Mouse (Mus musculus): ENCODE measurements around the gene Fer1l5.

DNA sequence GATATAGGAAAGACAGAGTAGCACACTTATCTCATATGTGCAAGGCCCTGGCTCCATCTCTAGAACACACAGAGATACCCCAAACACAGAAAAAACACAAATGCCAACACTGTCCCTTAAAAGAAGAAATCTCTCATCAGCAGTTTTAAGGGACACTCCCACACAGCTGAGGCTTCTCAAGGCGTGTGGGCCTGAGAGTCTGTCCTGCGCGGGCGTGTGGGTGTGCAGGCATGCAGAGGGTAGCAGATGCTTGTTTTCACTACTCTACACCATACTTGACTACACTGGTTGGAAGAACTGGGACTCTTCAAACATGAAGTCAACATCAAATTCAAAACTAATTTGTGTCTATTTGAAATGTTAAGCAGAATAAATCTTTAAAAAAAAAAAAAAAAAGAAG, 19.7 kb upstream of the Fer1l5 start:
- TF ChIP-seq CTCF (IDR thresholded peaks at IDR 0.05; ENCODE audit: control insufficient read depth, insufficient read depth, insufficient replicate concordance, low read depth, low read length) (no peak), POLR2A (IDR thresholded peaks at IDR 0.05; ENCODE audit: control insufficient read depth, low read depth, low read length) (no peak)

All from testis, adult 2 months (tissue).